Mouse (Mus musculus): ENCODE measurements around the gene Agtpbp1.

The Agtpbp1 gene

DNA sequence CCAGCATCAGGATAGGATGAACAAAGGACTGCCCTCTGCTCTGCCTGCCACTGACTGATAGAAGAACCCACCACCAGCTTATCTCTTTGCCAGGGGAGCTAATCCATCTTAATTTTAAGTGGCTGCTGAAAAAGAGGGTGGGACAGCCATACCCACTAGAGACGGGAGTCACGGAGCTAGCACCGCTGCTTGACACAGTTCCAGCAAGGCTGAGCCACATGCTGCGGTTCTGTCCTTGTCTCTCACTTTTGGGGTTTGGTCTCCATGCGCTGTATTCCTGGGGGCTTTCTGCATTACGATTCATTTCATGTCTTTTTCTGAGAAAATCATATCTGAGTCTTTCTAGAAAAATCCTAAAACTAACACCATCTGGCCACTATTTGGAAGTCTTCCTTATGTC, 13.9 kb downstream of the Agtpbp1 start:
- DNase-seq, result no peak

DNA sequence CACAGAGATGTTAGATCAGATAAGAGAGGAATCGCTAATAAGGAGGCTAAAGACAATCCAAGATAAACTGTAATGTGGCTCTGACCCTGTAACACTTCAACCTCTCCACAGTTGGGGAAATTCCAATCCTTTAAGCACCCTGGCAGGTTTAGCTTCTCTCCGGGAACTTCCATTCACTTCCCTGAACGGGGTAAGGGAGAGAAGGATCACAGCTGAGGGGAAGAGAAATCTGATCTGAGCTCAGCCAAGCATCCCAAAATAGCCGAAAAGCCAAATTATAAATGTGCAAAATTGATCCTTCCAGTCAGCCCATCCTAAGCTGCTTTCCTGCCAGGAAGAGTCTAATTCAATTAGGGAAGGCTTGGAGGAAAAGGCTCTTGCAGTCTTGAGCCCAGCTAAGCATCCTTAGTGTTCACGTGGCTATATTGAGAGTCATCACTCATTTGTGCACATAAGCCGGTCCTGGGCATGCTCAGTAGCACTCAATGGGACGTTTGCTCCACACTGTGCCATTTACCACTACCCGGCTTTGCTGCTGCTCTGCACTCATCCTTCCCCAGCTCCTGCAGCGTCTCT, 19.0 kb downstream of the Agtpbp1 start:
- no peak for DNase-seq

DNA sequence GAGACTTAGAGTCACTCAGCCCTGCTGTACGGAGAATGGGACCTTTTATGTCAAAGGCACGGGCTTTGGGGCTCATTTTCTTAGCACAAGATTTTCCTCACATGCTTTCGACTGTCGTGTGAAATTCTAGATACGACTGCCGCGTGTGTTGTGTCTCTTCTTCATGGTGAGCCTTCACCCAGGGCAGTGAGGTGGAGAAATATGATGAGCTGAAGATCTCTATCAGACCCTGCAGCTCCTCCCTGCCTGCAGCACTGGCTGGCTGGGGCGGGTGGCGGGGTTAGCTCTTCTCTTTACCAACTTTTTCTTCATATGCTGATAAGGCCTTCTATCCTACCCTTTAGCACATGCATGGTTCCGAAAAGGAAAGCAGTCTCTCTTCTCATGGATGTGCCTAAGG, 20.1 kb downstream of the Agtpbp1 start:
- no peak for DNase-seq

DNA sequence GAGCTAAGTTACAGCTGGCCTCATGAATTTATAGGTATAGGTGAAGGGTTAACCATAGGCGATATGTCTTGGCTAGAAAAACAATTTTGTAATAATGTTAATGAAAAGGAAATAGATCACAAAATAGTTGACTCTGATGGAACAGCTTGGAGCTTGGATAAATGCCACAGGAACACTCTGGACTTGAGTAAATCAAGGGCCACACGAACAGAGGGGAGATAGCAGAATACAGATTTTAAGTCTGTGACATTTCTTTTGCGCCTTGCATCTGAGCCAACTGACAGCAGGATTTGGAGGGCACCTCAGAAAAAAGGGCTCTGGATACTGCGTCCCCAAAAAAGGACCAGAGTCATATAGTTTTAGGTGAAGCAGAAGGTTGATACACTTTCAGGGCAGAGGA, 20.5 kb downstream of the Agtpbp1 start:
- no peak for DNase-seq

DNA sequence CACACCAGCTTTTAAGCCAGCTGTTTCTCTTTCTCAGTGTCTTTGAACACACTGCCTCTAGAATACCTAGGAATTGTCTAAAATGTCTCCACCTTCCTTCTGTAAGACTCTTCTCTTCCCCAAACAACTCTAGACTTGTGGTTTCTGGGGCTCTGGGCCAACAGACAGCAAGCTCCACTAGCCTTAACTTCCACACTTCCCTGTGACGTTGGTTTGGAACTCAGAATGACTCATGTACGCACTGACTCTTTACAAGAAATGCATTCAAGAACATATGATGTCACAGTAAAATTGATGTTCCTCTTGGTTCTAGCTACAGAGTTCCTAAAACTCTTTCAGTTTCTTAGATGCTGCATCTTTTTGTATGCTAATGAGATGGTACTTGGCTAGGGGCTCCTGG, 22.6 kb downstream of the Agtpbp1 start:
- no peak for DNase-seq

DNA sequence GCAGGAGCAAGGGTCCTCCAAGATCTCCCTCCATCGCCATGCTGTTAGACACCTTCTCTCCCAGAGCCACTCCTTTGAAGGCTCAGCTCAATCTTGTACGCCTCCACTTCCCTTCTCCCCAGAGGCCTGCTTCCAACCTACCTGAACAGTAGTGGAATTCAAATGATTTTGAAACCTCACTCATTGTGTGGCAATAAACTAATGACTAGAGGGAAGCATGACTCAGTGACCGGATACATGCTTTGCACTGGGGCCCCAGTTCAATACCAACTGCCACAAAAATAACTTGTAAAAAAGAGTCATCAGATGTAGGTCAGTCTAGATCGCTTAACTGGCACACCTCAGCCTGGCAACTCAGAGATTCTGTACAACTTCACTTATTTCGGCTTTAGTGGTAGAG, 26.3 kb downstream of the Agtpbp1 start:
- no peak for DNase-seq

DNA sequence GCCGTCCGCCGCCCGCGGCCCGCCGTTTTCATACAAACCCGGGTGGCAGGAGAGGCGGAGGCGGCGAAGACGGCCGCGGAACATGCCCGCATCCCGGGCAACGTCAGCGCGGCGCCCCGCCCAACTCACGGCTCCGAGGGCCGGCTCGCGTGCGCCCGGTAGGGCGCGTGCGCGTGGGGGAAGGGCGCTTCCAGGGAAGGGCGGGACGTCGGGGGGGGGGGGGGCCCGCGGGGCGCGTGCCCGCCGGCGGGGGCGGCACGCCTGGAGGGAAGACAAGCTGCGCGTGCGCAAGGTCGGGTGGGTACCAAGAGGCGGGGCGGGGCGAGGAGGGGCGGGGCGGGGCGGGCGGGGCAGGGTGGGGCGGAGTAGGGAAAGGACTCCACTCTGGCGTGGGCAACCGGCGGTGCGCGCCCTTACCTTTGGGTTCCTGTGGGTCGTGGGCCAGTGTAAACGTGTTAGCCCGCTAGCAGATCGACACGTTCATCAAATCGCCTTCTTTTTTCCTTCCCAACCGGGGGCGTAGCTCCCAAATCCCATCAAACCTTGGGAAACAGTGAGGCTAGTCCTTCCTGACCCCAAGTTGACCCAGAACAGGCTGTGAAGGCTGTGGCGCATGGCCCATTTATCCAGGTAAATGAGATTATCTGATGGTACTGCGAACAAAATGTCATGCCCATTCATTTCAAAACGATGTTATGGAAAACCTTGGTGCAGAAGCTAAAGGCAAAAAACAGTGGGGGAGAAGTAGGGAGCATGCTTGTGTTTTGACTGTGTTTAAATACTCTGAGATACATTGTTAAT, 27.6 kb downstream of the Agtpbp1 start:
- peak; percentile 94 for DNase-seq

DNA sequence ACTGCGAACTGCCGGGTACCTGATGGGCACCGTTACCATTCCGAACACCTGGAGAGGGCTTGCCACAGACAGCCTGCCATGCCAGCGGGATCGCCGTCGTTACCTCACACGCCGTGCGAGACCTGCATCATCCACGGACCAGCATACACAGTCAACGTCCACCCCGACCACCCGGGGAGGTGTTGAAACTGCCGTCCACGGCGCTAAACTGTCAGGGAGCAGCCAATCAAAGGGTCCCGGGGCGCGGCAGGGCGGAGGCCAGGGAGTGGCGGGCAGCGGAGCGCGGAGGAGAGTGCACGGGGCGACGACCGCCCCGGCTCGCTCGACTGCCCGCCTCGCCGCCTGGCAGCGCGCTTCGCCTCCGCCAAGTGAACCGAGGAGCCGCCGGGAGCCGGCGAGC, 28.4 kb downstream of the Agtpbp1 start:
- peak; percentile 85 for DNase-seq

DNA sequence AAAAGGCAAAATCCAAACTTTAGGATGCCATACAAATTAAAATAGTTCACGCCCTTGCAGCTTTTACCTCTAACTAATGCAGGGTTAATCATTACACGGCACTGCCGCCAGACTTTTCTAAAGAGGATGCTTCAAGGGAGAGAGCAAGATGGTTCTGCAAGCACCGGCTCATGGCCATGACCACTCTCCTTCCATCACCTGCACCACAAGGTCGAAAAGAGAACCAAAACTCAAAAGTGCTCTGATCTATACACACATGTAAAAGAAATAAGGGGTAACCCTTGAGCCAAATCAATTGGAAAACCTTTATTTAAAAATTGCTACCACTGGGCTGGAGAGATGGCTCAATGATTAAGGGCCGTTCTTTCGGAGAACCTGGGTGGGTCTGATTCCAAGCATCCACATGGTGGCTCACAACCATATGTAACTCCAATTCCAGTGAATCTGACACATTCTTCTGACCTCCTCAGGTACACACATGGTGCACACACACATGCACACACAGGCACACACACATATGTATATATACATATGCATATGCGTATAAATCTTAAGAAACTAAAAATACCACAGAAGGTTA, 29.3 kb downstream of the Agtpbp1 start:
- no peak for DNase-seq

DNA sequence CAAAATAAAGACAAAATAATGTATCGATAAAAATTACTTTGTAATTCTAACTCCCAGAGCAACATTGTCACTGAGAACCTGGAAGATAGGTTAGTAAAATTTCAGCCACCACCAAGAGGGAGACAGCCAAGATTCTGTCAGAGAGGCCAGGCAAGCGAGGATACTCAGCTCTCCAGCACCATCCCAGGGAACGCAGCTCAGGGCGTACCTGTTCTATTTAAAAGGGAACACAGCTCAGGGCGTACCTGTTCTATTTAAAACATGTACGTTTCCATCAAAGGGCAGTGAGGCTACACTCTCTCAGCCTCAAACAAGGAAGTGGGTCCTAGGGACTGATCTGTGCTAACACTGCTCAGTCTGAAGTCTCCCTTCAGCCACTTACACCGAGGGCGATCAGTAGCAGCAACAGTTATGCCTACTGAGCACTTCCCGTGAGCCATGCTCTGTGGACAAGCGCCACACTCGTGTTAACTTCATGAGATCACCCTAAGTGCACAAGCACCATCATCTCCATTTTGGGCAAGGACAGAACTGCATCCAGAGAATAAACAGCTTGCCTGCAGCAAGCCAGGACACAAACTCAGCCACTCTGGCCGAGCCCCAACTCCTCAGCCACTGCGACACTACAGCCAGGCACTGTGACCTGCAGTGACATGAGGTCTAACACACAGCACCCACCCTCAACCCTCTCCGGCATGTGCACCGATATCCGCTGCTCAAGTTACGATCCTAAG, 30.1 kb downstream of the Agtpbp1 start:
- no peak for DNase-seq

DNA sequence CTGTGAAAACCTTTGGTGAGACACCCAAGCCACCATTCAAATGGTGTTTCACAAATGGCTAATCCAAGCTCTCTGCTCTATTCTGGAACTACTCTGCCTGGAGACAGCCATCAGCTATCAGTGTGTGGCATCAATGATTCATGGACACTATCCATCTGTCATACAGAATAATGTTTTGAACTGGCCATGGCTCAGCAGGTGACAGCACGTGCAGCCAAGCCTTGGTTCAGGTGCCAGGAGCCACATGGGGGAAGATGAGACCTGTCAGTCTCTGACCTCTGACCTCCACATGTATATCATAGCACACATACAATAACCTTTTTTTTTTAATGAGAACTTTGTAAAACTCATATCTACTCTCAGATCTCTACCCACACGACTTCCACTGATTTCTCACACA, 32.3 kb downstream of the Agtpbp1 start:
- no peak for DNase-seq

DNA sequence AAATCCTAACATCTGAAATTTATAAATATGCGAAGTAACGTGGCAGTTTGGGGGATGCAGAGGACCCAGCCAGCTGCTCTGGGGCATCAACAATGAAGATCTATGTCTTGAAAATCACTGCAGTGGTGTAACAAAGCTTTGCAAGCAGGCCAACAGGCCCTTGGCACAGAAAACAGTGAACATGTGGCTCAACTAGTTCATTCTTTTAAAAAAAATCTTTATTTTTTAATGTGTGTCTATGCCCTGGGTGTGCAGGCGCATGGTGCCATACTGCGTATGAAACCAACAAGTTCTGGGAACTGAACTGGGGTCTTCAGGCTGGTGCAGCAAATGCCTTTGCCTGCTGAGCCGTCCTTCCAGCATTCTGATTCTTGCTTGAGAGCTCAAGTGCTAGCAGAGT, 32.7 kb downstream of the Agtpbp1 start:
- no peak for DNase-seq

DNA sequence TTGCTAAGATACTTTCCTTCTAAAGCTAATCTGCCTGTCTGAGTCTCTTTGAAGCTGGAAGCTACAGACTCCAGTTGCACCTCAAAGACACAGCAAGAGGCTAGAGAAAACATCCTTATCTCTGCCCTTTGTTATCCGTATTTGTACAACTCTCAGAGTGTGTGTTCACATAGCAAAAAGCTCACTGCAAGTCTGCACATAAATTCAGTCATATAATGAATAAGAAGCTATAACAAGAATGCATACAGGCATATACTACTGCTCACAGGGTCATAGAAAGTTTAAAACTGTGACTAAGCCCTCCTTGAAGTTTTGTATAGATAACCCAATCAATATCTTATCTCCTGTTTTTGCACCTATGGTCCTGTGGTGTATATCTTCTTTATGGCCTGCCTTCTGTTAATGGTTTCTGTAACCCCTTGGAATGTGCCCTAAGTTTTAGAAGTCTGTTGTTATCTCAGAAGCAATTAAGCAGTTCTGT, 35.7 kb downstream of the Agtpbp1 start:
- DNase-seq, result no peak

DNA sequence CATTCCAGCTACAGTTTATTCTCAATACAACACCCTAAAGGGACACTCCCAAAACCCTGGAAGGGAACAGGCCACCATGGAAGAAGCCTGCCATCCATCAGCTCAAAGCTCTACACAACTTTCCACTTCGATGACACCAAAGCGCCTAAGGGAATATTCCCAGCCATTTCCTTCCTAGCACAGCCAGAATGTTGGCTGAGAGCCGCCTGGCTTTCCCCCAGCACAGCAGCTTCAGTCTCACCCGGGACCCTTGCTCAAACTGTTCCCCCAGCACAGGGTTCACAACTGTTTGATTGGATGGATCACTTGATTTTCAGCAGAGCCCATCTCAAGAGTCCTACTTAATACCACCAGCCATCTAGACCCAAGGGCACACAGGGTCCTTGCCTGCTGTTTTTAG, 37.3 kb downstream of the Agtpbp1 start:
- DNase-seq, result no peak

DNA sequence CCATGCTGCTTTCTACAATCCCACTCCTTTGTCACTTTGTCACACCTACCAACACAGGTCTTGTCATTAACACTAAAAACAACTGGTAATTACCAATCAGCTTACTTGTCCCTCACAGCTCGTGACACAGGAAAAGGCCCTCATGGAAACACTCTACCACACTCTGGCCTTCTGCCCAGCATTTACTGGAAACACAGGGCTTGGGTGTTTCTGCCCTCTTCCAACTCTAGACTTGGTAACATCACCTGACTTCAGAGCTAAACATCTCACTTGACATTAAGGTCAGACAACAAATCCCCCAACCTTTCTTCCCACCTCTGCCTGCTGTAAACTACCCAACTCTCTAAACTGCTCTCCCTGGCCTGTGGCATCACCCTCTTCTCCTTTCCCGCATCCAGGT, 37.9 kb downstream of the Agtpbp1 start:
- DNase-seq, result no peak

DNA sequence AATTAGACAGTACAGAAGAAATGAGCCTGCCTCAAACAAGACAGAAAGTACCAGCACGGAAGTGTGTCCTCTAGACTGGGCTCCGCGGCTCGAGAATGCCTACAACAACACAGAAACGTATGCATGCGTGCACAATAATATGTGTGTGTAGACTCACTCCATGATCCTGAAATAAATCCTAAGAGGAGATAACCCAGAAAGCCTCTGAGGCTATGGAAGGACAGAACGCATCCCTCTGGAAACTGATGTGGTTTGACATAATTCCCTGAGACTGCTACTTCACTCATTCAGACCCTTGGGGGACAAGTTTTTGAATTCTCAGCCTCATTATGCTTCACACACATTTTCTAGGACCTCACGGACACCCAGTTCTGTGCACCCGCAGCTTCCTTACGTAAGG, 42.6 kb downstream of the Agtpbp1 start:
- DNase-seq, result no peak

DNA sequence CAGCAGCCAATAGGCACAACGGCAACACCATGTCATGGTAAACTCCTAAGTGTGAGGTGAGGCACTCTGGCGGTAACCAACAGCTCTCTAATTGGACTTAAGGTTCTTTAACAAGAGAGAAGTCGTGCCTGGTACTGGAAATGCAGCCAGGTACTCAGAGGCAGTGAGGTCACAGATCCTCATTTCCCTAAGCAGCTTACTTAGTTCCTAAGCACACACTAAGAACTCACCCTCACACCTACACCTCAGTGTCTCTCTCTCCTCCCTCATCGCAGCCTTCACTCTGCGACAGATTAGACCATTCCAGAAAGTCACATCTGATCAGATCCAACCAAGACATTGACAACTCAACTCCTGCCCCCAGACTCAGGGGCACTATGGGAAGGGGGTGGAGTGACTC, 45.0 kb downstream of the Agtpbp1 start:
- DNase-seq, result no peak

DNA sequence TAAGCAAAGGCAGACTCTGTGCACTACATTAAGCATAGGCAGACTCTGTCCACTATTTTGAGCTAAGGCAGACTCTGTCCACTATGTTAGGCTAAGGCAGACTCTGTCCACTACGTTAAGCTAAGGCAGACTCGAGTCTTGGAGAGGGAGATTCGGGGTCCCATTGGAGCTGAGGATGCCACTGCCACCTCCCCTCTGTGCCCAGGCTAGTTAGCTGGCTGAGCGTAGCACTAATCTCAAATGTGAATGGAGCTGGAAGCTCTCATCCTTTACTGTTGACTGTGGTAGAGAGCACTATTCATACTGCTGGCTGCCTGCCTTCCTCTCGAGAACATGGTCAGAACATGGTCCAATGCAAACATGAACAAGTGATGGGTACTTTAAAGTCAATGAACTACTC, 46.4 kb downstream of the Agtpbp1 start:
- DNase-seq, result no peak

DNA sequence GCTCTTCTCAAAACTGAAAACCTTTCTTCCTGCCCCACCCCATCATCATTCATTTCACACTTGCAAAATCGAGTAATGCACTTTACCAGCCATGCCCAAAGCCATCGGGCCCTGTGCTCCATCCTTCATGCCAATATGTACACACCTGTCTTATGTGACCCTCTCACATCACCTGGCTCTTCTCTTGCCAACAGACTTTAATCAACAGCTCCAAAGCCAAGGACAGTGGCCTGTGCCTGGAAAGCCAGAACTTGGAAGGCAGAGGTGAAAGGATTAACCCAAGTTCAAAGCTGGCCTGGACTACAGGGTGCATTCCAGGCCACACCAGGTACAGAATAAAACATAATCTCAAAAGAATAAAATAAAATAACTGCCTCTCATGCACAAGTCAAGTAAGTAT, 48.4 kb downstream of the Agtpbp1 start:
- DNase-seq, result no peak

DNA sequence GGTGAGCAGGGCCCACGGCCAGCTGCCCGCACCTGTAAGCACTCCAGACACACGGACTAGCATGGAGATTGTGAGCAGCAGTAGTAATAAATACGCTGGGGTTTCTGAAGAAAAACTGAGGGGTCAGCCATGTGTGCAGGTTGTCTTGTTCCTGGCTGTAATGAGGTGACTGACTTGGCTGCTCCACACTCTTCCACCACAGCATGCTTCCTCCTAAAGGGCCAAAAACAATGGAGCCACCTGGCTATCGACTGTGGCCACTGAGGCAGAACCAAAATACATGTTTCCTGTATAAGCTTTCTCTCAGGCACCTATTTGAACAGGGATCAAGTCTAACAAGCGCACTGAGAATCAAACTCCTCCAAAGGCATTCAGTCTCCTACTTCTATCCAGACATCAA, 49.3 kb downstream of the Agtpbp1 start:
- DNase-seq, result no peak

DNA sequence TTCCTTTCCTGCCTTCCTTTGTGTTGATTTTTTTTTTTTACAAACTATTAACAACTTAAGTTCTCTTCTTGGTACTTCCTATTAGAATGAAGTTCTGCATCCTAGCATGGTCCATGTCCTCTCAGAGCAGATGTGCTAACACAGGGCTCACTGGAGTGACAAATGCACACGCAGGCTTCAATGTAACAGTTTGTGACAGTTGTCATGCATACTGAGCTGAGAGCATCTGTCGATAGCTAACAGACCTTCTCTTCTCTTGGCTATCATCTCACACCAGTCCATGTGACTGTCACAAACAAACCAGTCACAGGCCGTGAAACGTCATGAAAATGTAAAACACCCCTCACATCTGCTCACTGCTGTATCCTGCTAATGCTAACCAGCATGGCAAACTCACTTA, 50.7 kb downstream of the Agtpbp1 start:
- no peak for DNase-seq

DNA sequence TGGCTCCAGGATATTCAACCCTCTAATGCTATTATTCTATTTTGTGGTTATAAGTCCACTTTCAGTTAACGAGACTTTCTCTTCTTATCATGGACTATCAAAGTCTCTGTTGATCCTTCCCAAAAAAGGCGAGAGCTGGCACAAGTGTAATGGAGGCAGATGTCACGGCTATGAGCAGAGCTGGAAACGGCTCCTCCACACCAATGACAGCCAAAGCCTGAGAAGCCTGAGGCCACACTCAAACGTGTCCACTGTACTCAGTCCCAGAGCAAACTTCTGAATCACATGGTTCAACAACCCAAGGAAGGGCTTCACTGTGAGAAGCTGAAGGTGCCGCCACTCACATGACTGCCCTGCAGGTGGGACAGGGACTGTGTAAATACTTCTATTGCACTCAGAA, 51.7 kb downstream of the Agtpbp1 start:
- DNase-seq, result no peak

DNA sequence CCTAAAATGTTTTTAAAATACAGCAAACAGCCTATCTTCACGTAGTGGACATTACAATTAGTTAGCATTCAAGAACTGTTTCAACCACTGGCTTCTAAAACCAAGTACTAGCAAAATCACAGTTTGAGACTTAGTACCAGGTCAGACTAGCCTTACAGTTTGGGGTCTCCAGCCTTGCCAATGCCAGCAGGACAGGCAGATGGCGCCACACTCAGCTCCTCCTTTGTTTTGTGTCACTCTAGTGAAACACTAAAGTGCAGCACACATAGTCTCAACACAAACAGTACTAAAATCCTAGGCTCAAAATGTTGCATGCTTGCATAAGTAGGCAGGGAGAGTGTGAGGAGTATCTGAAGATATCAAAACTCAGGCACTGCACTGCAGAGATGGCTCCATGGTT, 53.8 kb downstream of the Agtpbp1 start:
- DNase-seq, result no peak

DNA sequence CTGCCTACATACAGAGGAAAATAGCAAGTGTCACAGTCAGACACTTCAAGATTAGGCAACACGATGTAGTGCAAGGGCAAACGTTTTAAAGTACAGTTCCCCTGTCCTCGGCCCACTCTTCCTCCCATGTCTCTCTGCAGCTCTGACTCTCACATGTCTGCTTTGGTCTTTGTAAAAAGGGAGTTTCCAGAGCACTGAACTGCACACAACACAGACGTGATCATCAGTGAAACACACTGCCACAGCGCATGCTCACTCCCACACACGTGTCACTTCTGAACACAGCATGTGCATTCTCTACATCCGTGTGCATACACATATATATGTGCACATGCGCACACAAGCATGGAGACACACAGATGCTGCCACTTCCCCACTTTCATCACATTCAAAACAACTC, 54.5 kb downstream of the Agtpbp1 start:
- no peak for DNase-seq

Data from liver (tissue).